Mouse (Mus musculus) heart, postnatal 0 days (tissue): ENCODE data around the gene Rnf166. TPM values are rescaled to one million over a fixed set of nuclear protein-coding genes. Genes with fewer than 3 reads are reported as not detected.

Experiments used
- ATAC-seq: fragments of 200-750 bp; cut with Nextera tagmentation; 2 replicates; pipeline ENCODE4 v1.8.0; 2017; ENCODE audit warnings: low read depth, moderate number of reproducible peaks, moderate library complexity; ENCODE audit not compliant: insufficient read depth
- DNase-seq: peaks from one replicate; pipeline ENCODE4 v3.0.0-alpha.2; 2016; ENCODE audit warnings: low spot score
- H3K27ac ChIP-seq: fragments of 300-500 bp; sonication (generic); 2 replicates; pipeline ENCODE4 v1.5.1; 2014; ENCODE audit warnings: low read depth, mild to moderate bottlenecking
- H3K27me3 ChIP-seq: fragments of 300-500 bp; sonication (generic); 2 replicates; pipeline ENCODE4 v1.6.1; 2014; ENCODE audit warnings: low read length, mixed read lengths; ENCODE audit not compliant: control insufficient read depth, insufficient read depth
- H3K36me3 ChIP-seq: fragments of 300-500 bp; sonication (generic); replicated peaks from 2 replicates; pipeline ENCODE4 v1.6.1; 2014; ENCODE audit warnings: low read length, mixed read lengths; ENCODE audit not compliant: control insufficient read depth, insufficient read depth
- H3K4me1 ChIP-seq: fragments of 300-500 bp; sonication (generic); 2 replicates; pipeline ENCODE4 v1.6.1; 2014; ENCODE audit warnings: antibody characterized with exemption; ENCODE audit not compliant: control insufficient read depth, insufficient read depth
- H3K4me2 ChIP-seq: fragments of 300-500 bp; sonication (generic); 2 replicates; pipeline ENCODE4 v1.6.1; 2014; ENCODE audit warnings: low read depth, mild to moderate bottlenecking, low read length, moderate library complexity
- H3K4me3 ChIP-seq: fragments of 300-500 bp; sonication (generic); 2 replicates; pipeline ENCODE4 v1.5.1; 2014; ENCODE audit warnings: low read depth, low read length
- H3K9ac ChIP-seq: fragments of 300-500 bp; sonication (generic); replicated peaks from 2 replicates; pipeline ENCODE4 v1.6.1; 2014; ENCODE audit warnings: low read depth, low read length, mixed read lengths
- H3K9me3 ChIP-seq: fragments of 300-500 bp; sonication (generic); replicated peaks from 2 replicates; pipeline ENCODE4 v1.6.1; 2016; ENCODE audit warnings: low read length; ENCODE audit not compliant: control insufficient read depth
- CTCF ChIP-seq: IDR thresholded peaks from 2 replicates; pipeline ENCODE4 v1.5.1; 2016; ENCODE audit warnings: antibody characterized with exemption, control low read depth, low read depth
- EP300 ChIP-seq: IDR thresholded peaks from 2 replicates; pipeline ENCODE4 v1.6.1; 2016; ENCODE audit warnings: antibody characterized with exemption, low read depth
- WGBS: fragments of 180-500 bp; shearing (Covaris S2); extraction: QIAGEN DNeasy Blood & Tissue Kit; methylation state at CpG from one replicate; pipeline ENCODE4 v1.1.7; 2014; 5-methylcytosine and 5-hydroxymethylcytosine counted together
- polyA plus RNA-seq: library from polyadenylated mRNA; unstranded; fragments of >200 nt; fragmentation: Nextera tagmentation; extraction: Ambion mirVana; gene quantifications from 2 replicates; pipeline ENCODE4 v1.2.1, GENCODE M21; 2015
- total RNA-seq: library from RNA; depleted of rRNA; stranded (reverse); fragments of >200 nt; gene quantifications from 2 replicates; pipeline ENCODE4 v1.2.3, GENCODE M21; 2014; ENCODE audit warnings: low replicate concordance

The Rnf166 gene
- total and polyA plus RNA-seq, 2 experiments from 2014 or later, result 39.4 to 42.7 TPM

DNA sequence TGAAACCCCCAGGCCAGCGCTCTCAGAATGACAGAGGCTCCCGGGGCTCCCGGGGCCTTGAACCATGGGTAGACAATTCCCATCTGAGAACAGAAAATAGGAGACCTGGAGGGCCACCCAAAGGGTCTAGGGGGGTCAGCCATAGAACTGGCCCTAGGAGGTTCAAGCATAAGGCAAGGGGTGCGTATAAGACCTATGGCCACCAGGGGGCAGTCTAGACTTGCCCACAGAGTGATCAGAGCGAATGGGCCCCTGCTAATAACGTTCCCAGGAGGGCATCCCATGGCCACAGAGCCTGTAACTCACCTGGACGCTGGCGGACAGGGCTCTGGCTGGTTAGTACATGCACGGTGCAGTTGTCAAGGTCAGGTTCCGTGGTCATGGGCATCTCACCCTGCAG is 25.0 kb upstream of the Rnf166 start:
- Histone ChIP-seq H3K27ac (no peak overlapping the region), H3K4me2 (no peak overlapping the region), H3K4me3 (no peak overlapping the region), H3K9ac (no peak overlapping the region), H3K4me1 (no peaks in the 10 kb centered on the region), H3K36me3 (peaks cover 47% of the 10 kb centered on the region), H3K9me3 (no peaks in the 10 kb centered on the region), H3K27me3 (no peaks in the 10 kb centered on the region)
- TF ChIP-seq EP300 (no peak), CTCF (peak; percentile 95)
- WGBS, result 35% methylated on average over 10 of the region's 10 CpGs
- ATAC-seq (peak; percentile 55), DNase-seq (peak; percentile 82)

DNA sequence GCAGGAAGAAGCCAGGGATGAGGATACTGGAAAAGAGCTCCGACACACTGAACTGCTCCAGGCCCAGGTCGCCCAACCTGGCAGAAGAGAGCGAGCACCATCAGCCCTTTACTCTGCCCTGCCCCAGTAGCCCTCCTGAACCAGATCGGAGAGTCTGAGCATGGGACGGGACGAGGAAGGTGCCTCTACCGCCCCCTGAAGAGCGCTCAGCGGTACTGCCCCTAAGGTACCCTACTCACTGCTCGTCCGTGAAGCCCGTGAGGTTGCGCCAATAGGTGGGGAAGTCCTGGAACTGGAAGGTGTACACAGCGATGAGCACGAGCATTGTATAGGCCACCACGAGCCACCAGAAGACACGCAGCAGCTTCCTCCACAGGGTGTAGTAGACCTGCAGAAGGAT is 22.0 kb upstream of the Rnf166 start:
- Histone ChIP-seq H3K27me3 (no peaks in the 10 kb centered on the region), H3K9me3 (no peaks in the 10 kb centered on the region), H3K4me1 (no peaks in the 10 kb centered on the region), H3K27ac (no peak overlapping the region), H3K4me3 (no peak overlapping the region), H3K4me2 (no peak overlapping the region), H3K9ac (no peak overlapping the region), H3K36me3 (peaks cover 70% of the 10 kb centered on the region)
- TF ChIP-seq EP300 (no peak), CTCF (peak; percentile 12; the same call in 1 of the 2 replicates)
- ATAC-seq (no peak), DNase-seq (no peak)
- WGBS, result 74% methylated on average over 17 of the region's 17 CpGs

DNA sequence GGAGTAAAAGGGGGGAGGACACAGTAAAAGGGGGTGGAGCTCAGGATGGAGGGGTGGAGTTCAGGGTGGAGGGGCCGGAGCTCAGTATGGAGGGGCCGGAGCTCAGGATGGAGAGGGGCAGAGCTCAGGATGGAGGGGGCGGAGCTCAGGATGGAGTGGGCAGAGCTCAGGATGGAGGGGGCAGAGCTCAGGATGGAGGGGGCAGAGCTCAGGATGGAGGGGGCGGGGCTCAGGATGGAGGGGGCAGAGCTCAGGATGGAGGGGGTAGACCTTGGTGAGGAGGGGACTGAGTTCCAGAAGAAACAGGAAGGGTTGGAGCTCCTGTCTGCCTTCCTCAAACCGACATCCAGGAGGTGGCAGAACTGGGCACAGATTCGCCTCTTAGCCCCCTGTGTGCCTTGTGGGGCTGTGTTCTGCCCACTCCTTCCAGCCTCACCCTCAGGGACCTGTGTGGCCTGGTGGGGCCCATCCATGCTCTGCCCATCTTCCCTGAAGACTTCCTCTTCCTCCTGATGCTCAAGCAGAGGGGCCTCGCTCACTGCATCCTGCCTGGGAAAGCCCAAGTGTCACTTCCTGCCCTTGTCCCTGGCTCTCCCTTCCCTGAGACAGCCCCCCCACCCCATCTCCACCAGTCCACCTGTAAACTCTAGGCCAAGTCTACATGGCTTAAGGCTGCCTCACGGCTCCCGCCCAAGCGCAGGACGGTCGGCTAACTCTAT is 21.3 kb upstream of the Rnf166 start:
- DNase-seq, result no peak
- peak; percentile 21 for ATAC-seq
- no peaks in the 10 kb centered on the region for H3K4me1 ChIP-seq
- no peak for TF ChIP-seq CTCF
- TF ChIP-seq EP300, result no peak
- 76% methylated on average over 12 of the region's 12 CpGs for WGBS
- no peak overlapping the region for H3K4me3 ChIP-seq
- H3K27me3 ChIP-seq, result no peaks in the 10 kb centered on the region
- H3K4me2 ChIP-seq, result no peak overlapping the region
- no peaks in the 10 kb centered on the region for H3K9me3 ChIP-seq
- H3K27ac ChIP-seq, result peak overlapping the region; percentile 25; the same call in 1 of the 2 replicates
- H3K36me3 ChIP-seq, result peaks cover 74% of the 10 kb centered on the region
- H3K9ac ChIP-seq, result no peak overlapping the region

DNA sequence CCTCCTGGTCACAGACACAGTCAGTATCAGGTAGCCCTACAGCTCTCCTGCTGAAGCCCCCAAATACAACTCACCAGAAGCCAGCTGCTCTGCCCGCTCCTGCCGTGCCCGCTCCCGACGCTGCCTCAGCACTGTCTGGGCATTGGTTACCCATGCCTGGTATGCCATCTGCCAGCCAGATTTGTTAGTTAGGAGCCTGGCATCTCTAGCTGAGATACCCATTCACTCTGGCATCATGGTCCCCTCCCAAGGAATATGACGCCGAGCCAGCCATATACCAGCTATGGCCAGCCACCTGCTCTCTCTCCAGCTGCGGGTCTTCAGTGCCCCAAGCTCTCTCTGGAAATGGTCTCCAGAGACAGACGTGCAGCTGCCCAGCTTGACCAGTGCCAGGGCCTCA is 12.5 kb upstream of the Rnf166 start:
- Histone ChIP-seq H3K9me3 (no peaks in the 10 kb centered on the region), H3K27ac (no peak overlapping the region), H3K9ac (no peak overlapping the region), H3K36me3 (peaks cover 84% of the 10 kb centered on the region), H3K27me3 (no peaks in the 10 kb centered on the region), H3K4me2 (no peak overlapping the region), H3K4me1 (no peaks in the 10 kb centered on the region), H3K4me3 (no peak overlapping the region)
- TF ChIP-seq CTCF (no peak), EP300 (no peak)
- ATAC-seq, result no peak
- WGBS, result 93% methylated on average over 9 of the region's 9 CpGs
- DNase-seq, result no peak

DNA sequence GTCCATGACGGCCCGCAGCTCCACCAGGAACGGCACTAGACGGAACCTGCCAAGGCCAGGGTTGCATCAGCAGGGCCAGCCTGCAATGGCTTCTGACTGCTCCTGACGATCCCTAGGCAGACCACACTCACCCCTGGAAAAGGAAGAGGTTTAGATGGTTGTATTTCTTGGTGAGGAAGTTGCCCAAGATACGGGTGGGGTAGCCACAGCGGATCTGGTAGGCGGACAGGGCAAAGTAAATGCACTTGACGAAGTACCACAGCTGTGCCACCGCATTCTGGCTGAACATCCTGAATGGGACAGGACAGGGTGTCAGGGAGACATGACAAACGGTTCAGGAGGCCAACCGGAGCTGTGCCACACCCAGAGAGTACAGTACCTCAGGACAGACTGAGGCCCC is 9.0 kb upstream of the Rnf166 start:
- Histone ChIP-seq H3K4me2 (no peak overlapping the region), H3K36me3 (peaks cover 89% of the 10 kb centered on the region), H3K9me3 (no peaks in the 10 kb centered on the region), H3K9ac (no peak overlapping the region), H3K4me3 (no peak overlapping the region), H3K4me1 (no peaks in the 10 kb centered on the region), H3K27ac (no peak overlapping the region), H3K27me3 (no peaks in the 10 kb centered on the region)
- no peak for TF ChIP-seq CTCF
- no peak for TF ChIP-seq EP300
- 84% methylated on average over 12 of the region's 12 CpGs for WGBS
- ATAC-seq (no peak), DNase-seq (no peak)

DNA sequence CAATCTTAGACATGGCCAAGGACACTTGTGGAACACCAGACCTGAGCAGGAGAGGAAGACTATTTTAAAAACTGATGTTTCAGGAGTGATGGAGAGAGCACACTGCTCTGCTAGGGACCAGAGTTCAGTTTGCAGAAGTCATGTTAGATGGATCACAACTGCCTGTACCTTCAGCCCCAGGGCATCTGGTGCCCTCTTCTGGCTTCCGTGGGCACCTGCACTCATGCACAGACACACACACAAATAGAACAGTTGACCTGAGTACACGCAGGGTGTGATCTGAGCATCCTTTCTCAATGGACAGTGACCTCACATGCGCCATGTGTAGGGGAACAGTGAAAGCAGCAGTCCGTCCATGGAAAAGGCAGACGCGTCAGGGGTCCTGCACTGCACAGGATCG is 8.0 kb upstream of the Rnf166 start:
- Histone ChIP-seq H3K9ac (no peak overlapping the region), H3K9me3 (no peaks in the 10 kb centered on the region), H3K36me3 (peaks cover 89% of the 10 kb centered on the region), H3K4me1 (no peaks in the 10 kb centered on the region), H3K4me3 (no peak overlapping the region), H3K27me3 (no peaks in the 10 kb centered on the region), H3K4me2 (no peak overlapping the region), H3K27ac (no peak overlapping the region)
- DNase-seq, result no peak
- WGBS, result 98% methylated on average over 7 of the region's 7 CpGs
- ATAC-seq, result no peak
- TF ChIP-seq EP300 (no peak), CTCF (peak; percentile 11; the same call in 1 of the 2 replicates)
